Mouse (Mus musculus): ENCODE data around the gene Spata31d1d. TPM values are rescaled to one million over a fixed set of nuclear protein-coding genes. Genes with fewer than 3 reads are reported as not detected.

The Spata31d1d gene
- polyA plus RNA-seq, 1 experiment from 2014 or later, result not detected

DNA sequence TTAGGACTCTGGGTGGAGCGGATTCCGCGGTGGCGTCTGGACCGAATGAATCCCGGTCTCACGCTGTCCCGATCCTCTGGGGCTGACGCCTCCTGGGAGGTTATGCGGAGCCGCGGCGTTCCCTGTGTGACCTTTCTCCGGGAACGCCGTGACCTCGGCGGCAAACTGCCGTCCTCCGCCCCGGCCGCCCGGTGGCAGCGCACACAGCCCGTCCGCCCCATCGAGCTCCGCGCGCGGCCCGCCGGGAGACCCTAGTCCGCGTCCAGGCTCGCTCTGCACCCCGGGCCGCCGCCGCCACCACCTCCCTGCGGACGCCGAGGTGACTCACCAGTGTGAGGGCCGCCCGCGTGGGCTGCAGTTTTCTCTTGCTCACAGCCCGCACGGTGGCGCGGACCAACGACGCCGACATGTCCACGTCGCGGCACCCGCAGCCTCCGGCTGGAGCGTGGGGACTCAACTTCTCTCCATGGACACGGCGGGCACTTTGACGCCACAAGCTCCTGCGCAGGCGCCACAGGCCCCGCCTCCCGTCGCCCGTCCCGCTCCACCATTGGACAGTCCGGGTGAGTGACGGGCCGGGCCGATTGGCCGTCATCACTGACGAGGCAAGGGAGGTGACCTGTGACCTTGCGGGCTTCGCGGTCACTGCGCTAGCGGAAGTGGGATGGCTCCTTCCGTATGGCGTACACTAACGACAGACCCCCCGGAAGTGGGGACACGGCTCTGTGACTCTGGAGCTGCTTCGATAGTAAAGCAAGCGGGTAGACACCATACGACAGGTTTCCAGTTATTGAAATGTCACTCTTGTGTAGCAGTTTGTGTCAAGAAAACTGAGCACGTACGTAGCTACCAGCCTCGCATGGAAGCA, 38.0 kb upstream of the Spata31d1d start, which contains the start of gene Isca1:
TSS of gene Isca1 (minus strand) at position 515 of the 868 bp plus-strand sequence.
- under 1% methylated on average over 91 of the region's 91 CpGs for WGBS
- ATAC-seq (ENCODE audit: insufficient read depth) (peak; percentile 96), DNase-seq (peak; percentile 99)
- peaks cover 24% of the 10 kb centered on the region for H3K36me3 ChIP-seq (ENCODE audit: insufficient read depth)
- H3K9ac ChIP-seq, result peak within 1 kb of the TSS; percentile 78
- H3K4me2 ChIP-seq, result peak within 1 kb of the TSS; percentile 84
- H3K4me1 ChIP-seq (ENCODE audit: insufficient read depth), result peaks cover 18% of the 10 kb centered on the region
- TF ChIP-seq CTCF (IDR thresholded peaks at IDR 0.05; ENCODE audit: low read depth), result no peak
- H3K27ac ChIP-seq (ENCODE audit: low read depth), result peak within 1 kb of the TSS; percentile 99
- no peaks in the 10 kb centered on the region for H3K9me3 ChIP-seq (ENCODE audit: low read depth, low read length)
- H3K4me3 ChIP-seq (ENCODE audit: low read depth, low read length), result peak within 1 kb of the TSS; percentile 79
- H3K27me3 ChIP-seq (ENCODE audit: insufficient read depth, low read length), result no peaks in the 10 kb centered on the region

DNA sequence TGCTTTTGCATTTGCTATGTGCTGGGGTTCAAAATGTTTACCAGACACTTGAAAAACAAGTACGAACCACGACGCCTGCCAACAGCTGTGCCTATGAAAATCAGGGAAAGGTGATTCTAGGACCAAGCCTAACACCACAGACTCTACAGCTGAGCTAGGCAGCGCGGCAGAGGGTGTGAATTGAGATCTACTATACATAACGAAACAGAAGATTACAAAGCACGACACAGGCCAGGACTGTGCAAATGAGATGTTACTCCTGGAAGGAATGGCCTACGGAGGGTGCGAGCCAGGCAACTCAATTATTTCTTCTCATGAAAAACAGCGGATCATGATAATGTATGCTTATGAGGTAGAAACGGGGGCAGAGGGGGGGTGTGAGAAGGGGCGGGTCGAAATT, 37.0 kb upstream of the Spata31d1d start:
- Histone ChIP-seq H3K4me3 (ENCODE audit: low read depth, low read length) (peak overlapping the region; percentile 79), H3K9me3 (ENCODE audit: low read depth, low read length) (no peaks in the 10 kb centered on the region), H3K27ac (ENCODE audit: low read depth) (peak overlapping the region; percentile 12; the same call in 1 of the 2 replicates), H3K4me2 (peak overlapping the region; percentile 84), H3K36me3 (ENCODE audit: insufficient read depth) (peaks cover 24% of the 10 kb centered on the region), H3K4me1 (ENCODE audit: insufficient read depth) (peaks cover 18% of the 10 kb centered on the region), H3K27me3 (ENCODE audit: insufficient read depth, low read length) (no peaks in the 10 kb centered on the region), H3K9ac (peak overlapping the region; percentile 78)
- DNase-seq (peak; percentile 23), ATAC-seq (ENCODE audit: insufficient read depth) (no peak)
- TF ChIP-seq CTCF (IDR thresholded peaks at IDR 0.05; ENCODE audit: low read depth), result no peak
- 22% methylated on average over 13 of the region's 13 CpGs for WGBS

DNA sequence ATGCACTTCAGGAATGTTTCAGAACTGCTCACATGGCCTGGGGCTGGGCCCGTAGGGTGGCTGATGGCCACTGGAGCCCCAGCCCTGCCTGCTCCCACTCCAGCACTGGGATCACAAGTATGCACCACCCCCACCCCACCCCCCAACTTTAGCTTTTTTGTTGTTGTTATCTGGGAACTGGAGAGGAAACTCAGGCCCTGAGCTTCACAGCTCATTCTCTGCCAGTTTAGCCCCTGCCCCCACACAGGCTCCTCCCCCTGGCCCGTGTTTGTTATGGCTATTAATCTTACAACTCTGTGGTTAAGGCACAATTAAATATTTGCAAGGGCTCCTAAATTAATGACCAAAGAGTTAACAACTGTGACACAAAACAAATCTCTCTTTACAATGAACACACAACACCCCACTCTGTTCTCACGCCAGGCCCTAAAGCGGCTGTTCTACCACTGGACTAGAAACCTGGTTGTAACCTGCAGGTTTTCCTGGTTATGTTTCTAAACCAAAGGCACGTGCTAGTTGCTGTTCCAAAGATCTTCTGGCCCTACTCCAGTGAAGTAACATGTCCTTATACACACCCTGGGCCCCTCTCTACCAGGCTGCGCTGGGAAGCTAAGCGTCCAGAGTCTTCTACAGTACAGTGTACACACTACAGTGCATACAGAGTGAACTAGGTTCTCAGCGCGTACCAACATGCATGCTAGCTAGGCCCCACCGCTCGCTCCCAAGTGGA, 35.4 kb upstream of the Spata31d1d start:
- ATAC-seq (ENCODE audit: insufficient read depth) (no peak), DNase-seq (peak; percentile 59)
- no peak for TF ChIP-seq CTCF (IDR thresholded peaks at IDR 0.05; ENCODE audit: low read depth)
- Histone ChIP-seq H3K9me3 (ENCODE audit: low read depth, low read length) (no peaks in the 10 kb centered on the region), H3K27ac (ENCODE audit: low read depth) (peak overlapping the region; percentile 80), H3K4me3 (ENCODE audit: low read depth, low read length) (0 out of 2 replicates have a peak overlapping the region, but pooled peaks have one; percentile 2), H3K4me1 (ENCODE audit: insufficient read depth) (peaks cover 18% of the 10 kb centered on the region), H3K27me3 (ENCODE audit: insufficient read depth, low read length) (no peaks in the 10 kb centered on the region), H3K4me2 (peak overlapping the region; percentile 84), H3K36me3 (ENCODE audit: insufficient read depth) (peaks cover 16% of the 10 kb centered on the region), H3K9ac (peak overlapping the region; percentile 17)
- 54% methylated on average over 11 of the region's 11 CpGs for WGBS

DNA sequence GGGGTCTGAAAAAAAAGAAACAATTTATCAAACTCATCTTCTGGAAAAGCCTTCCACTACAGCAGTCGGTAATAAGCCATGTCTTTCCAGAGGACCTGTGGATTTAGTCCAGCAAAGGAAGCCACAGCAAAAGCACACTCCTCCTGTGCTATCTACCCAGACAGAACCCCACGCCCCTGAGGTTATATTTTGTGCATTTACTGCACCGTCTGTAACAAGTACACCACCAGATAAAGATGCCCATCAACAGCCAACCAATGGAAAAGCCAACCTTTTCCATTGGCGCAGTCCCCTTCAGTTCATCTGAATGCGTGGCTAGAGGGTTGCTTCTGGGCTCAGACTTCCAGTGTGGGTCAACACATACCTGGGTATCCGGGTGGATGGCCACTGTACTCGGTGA, 31.2 kb upstream of the Spata31d1d start:
- no peak overlapping the region for H3K4me2 ChIP-seq
- H3K27me3 ChIP-seq (ENCODE audit: insufficient read depth, low read length), result no peaks in the 10 kb centered on the region
- peaks cover 45% of the 10 kb centered on the region for H3K36me3 ChIP-seq (ENCODE audit: insufficient read depth)
- H3K9ac ChIP-seq, result no peak overlapping the region
- ATAC-seq (ENCODE audit: insufficient read depth) (no peak), DNase-seq (no peak)
- H3K27ac ChIP-seq (ENCODE audit: low read depth), result no peak overlapping the region
- no peaks in the 10 kb centered on the region for H3K9me3 ChIP-seq (ENCODE audit: low read depth, low read length)
- no peak overlapping the region for H3K4me3 ChIP-seq (ENCODE audit: low read depth, low read length)
- H3K4me1 ChIP-seq (ENCODE audit: insufficient read depth), result peaks cover 8% of the 10 kb centered on the region
- WGBS, result 85% methylated on average over 7 of the region's 7 CpGs
- no peak for TF ChIP-seq CTCF (IDR thresholded peaks at IDR 0.05; ENCODE audit: low read depth)

DNA sequence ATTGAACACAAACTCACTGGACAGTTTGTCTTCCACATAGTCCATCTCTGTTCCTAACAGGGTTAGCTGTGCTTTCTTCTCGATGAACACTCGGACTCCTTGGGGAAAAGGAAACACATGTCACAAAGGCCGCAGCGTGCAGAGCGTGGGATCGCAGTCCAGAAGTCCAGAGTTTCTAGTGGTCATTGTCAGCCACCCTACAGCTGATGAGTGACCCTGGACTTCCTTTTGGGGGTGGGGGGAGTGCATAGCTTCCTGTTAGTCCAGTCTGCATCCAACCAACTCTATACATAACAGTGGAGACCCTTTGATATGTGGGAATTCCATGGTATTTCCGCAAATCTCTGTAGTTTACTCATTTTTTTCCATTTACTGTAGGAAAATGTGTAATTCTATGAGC, 25.4 kb upstream of the Spata31d1d start:
- Histone ChIP-seq H3K27ac (ENCODE audit: low read depth) (no peak overlapping the region), H3K4me2 (no peak overlapping the region), H3K9ac (no peak overlapping the region), H3K4me1 (ENCODE audit: insufficient read depth) (no peaks in the 10 kb centered on the region), H3K36me3 (ENCODE audit: insufficient read depth) (peaks cover 52% of the 10 kb centered on the region), H3K27me3 (ENCODE audit: insufficient read depth, low read length) (no peaks in the 10 kb centered on the region), H3K4me3 (ENCODE audit: low read depth, low read length) (no peak overlapping the region), H3K9me3 (ENCODE audit: low read depth, low read length) (no peaks in the 10 kb centered on the region)
- 83% methylated on average over 7 of the region's 7 CpGs for WGBS
- DNase-seq, result no peak
- ATAC-seq (ENCODE audit: insufficient read depth), result no peak
- no peak for TF ChIP-seq CTCF (IDR thresholded peaks at IDR 0.05; ENCODE audit: low read depth)

DNA sequence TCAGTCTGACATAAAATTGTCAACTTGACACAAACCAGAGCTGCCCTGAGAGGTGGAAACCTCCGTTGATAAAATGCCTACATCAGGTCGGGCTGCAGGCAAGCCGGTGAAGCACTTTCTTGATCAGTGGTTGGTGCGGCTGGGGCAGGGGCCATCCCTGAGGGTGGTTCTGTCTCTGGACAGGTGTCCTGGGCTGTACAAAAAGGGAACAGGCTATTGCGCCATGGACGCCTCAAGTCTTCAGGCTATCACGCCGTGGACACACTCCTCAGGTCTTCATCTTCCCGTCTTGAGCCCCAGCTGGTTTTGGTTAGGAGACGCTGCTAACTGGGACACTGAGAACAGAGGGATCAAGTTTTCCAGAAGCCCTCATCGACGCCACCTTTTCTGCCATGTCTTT, 18.8 kb upstream of the Spata31d1d start:
- 70% methylated on average over 12 of the region's 12 CpGs for WGBS
- Histone ChIP-seq H3K27me3 (ENCODE audit: insufficient read depth, low read length) (no peaks in the 10 kb centered on the region), H3K4me3 (ENCODE audit: low read depth, low read length) (no peak overlapping the region), H3K4me1 (ENCODE audit: insufficient read depth) (no peaks in the 10 kb centered on the region), H3K4me2 (no peak overlapping the region), H3K27ac (ENCODE audit: low read depth) (no peak overlapping the region), H3K9ac (no peak overlapping the region), H3K9me3 (ENCODE audit: low read depth, low read length) (no peaks in the 10 kb centered on the region), H3K36me3 (ENCODE audit: insufficient read depth) (peaks cover 10% of the 10 kb centered on the region)
- no peak for DNase-seq
- no peak for ATAC-seq (ENCODE audit: insufficient read depth)
- no peak for TF ChIP-seq CTCF (IDR thresholded peaks at IDR 0.05; ENCODE audit: low read depth)

DNA sequence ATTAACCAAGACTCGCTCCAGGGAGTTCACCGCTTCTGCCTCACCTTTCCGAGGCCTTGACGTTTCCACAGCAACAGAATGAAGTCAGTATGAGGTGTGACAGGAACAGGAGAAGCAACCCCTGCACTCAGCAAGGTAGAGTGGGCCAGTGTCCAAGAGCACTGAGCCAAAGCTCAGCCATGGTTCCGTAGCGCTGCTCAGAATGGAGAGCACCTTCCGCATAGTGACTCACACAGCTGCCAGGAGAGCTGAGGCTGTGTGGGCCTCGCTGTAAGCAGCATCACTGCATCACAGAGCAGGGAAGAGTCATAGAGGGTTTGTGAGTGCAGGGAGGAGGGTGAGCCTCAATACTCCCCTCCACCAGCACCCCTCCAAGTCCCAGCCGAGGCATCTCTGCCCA, 15.2 kb upstream of the Spata31d1d start, which contains the start of gene 1700014D04Rik:
TSS of gene 1700014D04Rik (minus strand) at position 42 of the 400 bp plus-strand sequence.
- Histone ChIP-seq H3K9ac (no peak within 1 kb of the TSS), H3K4me2 (no peak within 1 kb of the TSS), H3K4me1 (ENCODE audit: insufficient read depth) (no peaks in the 10 kb centered on the region), H3K4me3 (ENCODE audit: low read depth, low read length) (no peak within 1 kb of the TSS), H3K27me3 (ENCODE audit: insufficient read depth, low read length) (no peaks in the 10 kb centered on the region), H3K27ac (ENCODE audit: low read depth) (no peak within 1 kb of the TSS), H3K9me3 (ENCODE audit: low read depth, low read length) (no peaks in the 10 kb centered on the region), H3K36me3 (ENCODE audit: insufficient read depth) (no peaks in the 10 kb centered on the region)
- no peak for TF ChIP-seq CTCF (IDR thresholded peaks at IDR 0.05; ENCODE audit: low read depth)
- ATAC-seq (ENCODE audit: insufficient read depth) (no peak), DNase-seq (no peak)
- 79% methylated on average over 9 of the region's 9 CpGs for WGBS
